Mouse (Mus musculus) heart, postnatal 0 days (tissue): ENCODE measurements around the gene Mme. TPM values are rescaled to one million over a fixed set of nuclear protein-coding genes. Genes with fewer than 3 reads are reported as not detected.
A peak's percentile ranks its signal among the peaks of the same experiment; 100 is the strongest.

Experiments used
- ATAC-seq: fragments of 200-750 bp; cut with Nextera tagmentation; 2 replicates; pipeline ENCODE4 v1.8.0; 2017; ENCODE audit warnings: low read depth, moderate number of reproducible peaks, moderate library complexity; ENCODE audit not compliant: insufficient read depth
- DNase-seq: peaks from one replicate; pipeline ENCODE4 v3.0.0-alpha.2; 2016; ENCODE audit warnings: low spot score
- H3K27ac ChIP-seq: fragments of 300-500 bp; sonication (generic); 2 replicates; pipeline ENCODE4 v1.5.1; 2014; ENCODE audit warnings: low read depth, mild to moderate bottlenecking
- H3K27me3 ChIP-seq: fragments of 300-500 bp; sonication (generic); 2 replicates; pipeline ENCODE4 v1.6.1; 2014; ENCODE audit warnings: low read length, mixed read lengths; ENCODE audit not compliant: control insufficient read depth, insufficient read depth
- H3K36me3 ChIP-seq: fragments of 300-500 bp; sonication (generic); replicated peaks from 2 replicates; pipeline ENCODE4 v1.6.1; 2014; ENCODE audit warnings: low read length, mixed read lengths; ENCODE audit not compliant: control insufficient read depth, insufficient read depth
- H3K4me1 ChIP-seq: fragments of 300-500 bp; sonication (generic); 2 replicates; pipeline ENCODE4 v1.6.1; 2014; ENCODE audit warnings: antibody characterized with exemption; ENCODE audit not compliant: control insufficient read depth, insufficient read depth
- H3K4me2 ChIP-seq: fragments of 300-500 bp; sonication (generic); 2 replicates; pipeline ENCODE4 v1.6.1; 2014; ENCODE audit warnings: low read depth, mild to moderate bottlenecking, low read length, moderate library complexity
- H3K4me3 ChIP-seq: fragments of 300-500 bp; sonication (generic); 2 replicates; pipeline ENCODE4 v1.5.1; 2014; ENCODE audit warnings: low read depth, low read length
- H3K9ac ChIP-seq: fragments of 300-500 bp; sonication (generic); replicated peaks from 2 replicates; pipeline ENCODE4 v1.6.1; 2014; ENCODE audit warnings: low read depth, low read length, mixed read lengths
- H3K9me3 ChIP-seq: fragments of 300-500 bp; sonication (generic); replicated peaks from 2 replicates; pipeline ENCODE4 v1.6.1; 2016; ENCODE audit warnings: low read length; ENCODE audit not compliant: control insufficient read depth
- CTCF ChIP-seq: IDR thresholded peaks from 2 replicates; pipeline ENCODE4 v1.5.1; 2016; ENCODE audit warnings: antibody characterized with exemption, control low read depth, low read depth
- EP300 ChIP-seq: IDR thresholded peaks from 2 replicates; pipeline ENCODE4 v1.6.1; 2016; ENCODE audit warnings: antibody characterized with exemption, low read depth
- WGBS: fragments of 180-500 bp; shearing (Covaris S2); extraction: QIAGEN DNeasy Blood & Tissue Kit; methylation state at CpG from one replicate; pipeline ENCODE4 v1.1.7; 2014; 5-methylcytosine and 5-hydroxymethylcytosine counted together
- polyA plus RNA-seq: library from polyadenylated mRNA; unstranded; fragments of >200 nt; fragmentation: Nextera tagmentation; extraction: Ambion mirVana; gene quantifications from 2 replicates; pipeline ENCODE4 v1.2.1, GENCODE M21; 2015
- total RNA-seq: library from RNA; depleted of rRNA; stranded (reverse); fragments of >200 nt; gene quantifications from 2 replicates; pipeline ENCODE4 v1.2.3, GENCODE M21; 2014; ENCODE audit warnings: low replicate concordance

The Mme gene
- total and polyA plus RNA-seq, 2 experiments from 2014 or later, result 0.94 to 4.5 TPM

- Histone ChIP-seq H3K9ac (peak overlapping the region; percentile 50; the same call in 1 of the 2 replicates), H3K4me2 (peak overlapping the region; percentile 99), H3K27ac (no peak overlapping the region), H3K36me3 (no peaks in the 10 kb centered on the region), H3K4me1 (no peaks in the 10 kb centered on the region), H3K4me3 (peak overlapping the region; percentile 72), H3K9me3 (no peaks in the 10 kb centered on the region), H3K27me3 (0 out of 2 replicates have a peak, but pooled peaks cover 6% of the 10 kb centered on the region)
- no peak for DNase-seq
- TF ChIP-seq CTCF (no peak), EP300 (no peak)
- WGBS, result 7% methylated on average over 12 of the region's 12 CpGs
- ATAC-seq, result no peak; the same call in 1 of the 2 replicates
These were observed 55.1 kb downstream of the Mme start for GRCm38 (mm10) chr3:63296411-63296810.

- Histone ChIP-seq H3K36me3 (no peaks in the 10 kb centered on the region), H3K4me2 (no peak overlapping the region), H3K4me3 (no peak overlapping the region), H3K9ac (no peak overlapping the region), H3K27ac (no peak overlapping the region), H3K9me3 (no peaks in the 10 kb centered on the region), H3K27me3 (0 out of 2 replicates have a peak, but pooled peaks cover 6% of the 10 kb centered on the region), H3K4me1 (no peaks in the 10 kb centered on the region)
- ATAC-seq (no peak; the same call in 1 of the 2 replicates), DNase-seq (peak; percentile 81)
- TF ChIP-seq CTCF (peak; percentile 73), EP300 (no peak)
- 7% methylated on average over 6 of the region's 6 CpGs for WGBS
These were observed 56.5 kb downstream of the Mme start for GRCm38 (mm10) chr3:63297787-63298186.

- WGBS, result 82% methylated on average over 7 of the region's 7 CpGs
These were observed 73.9 kb downstream of the Mme start for GRCm38 (mm10) chr3:63315211-63315760.

GRCm38 (mm10) chr3:63317496-63317895 lies 76.2 kb downstream of the Mme start:
- Histone ChIP-seq H3K9me3 (no peaks in the 10 kb centered on the region), H3K4me2 (no peak overlapping the region), H3K27me3 (no peaks in the 10 kb centered on the region), H3K4me3 (no peak overlapping the region), H3K4me1 (no peaks in the 10 kb centered on the region), H3K9ac (no peak overlapping the region), H3K36me3 (no peaks in the 10 kb centered on the region), H3K27ac (no peak overlapping the region)
- no peak for DNase-seq
- WGBS, result 71% methylated on average over 3 of the region's 3 CpGs
- TF ChIP-seq EP300, result no peak
- TF ChIP-seq CTCF, result no peak
- ATAC-seq, result no peak

More at GRCm38 (mm10) chr3:63315211-63315760, 73.9 kb downstream of the Mme start:
- no peak overlapping the region for H3K4me2 ChIP-seq
- DNase-seq (no peak), ATAC-seq (no peak)
- no peak for TF ChIP-seq EP300
- TF ChIP-seq CTCF, result no peak
- H3K27me3 ChIP-seq, result no peaks in the 10 kb centered on the region
- H3K27ac ChIP-seq, result no peak overlapping the region
- H3K36me3 ChIP-seq, result no peaks in the 10 kb centered on the region
- no peak overlapping the region for H3K4me3 ChIP-seq
- no peaks in the 10 kb centered on the region for H3K9me3 ChIP-seq
- H3K4me1 ChIP-seq, result no peaks in the 10 kb centered on the region
- no peak overlapping the region for H3K9ac ChIP-seq

- no peak overlapping the region for H3K9ac ChIP-seq
- no peaks in the 10 kb centered on the region for H3K36me3 ChIP-seq
- no peaks in the 10 kb centered on the region for H3K9me3 ChIP-seq
- no peaks in the 10 kb centered on the region for H3K27me3 ChIP-seq
- H3K4me2 ChIP-seq, result no peak overlapping the region
- DNase-seq (no peak), ATAC-seq (no peak)
- WGBS, result 83% methylated on average over 2 of the region's 2 CpGs
- H3K4me1 ChIP-seq, result no peaks in the 10 kb centered on the region
- no peak overlapping the region for H3K27ac ChIP-seq
- TF ChIP-seq CTCF, result no peak
- no peak for TF ChIP-seq EP300
- H3K4me3 ChIP-seq, result no peak overlapping the region
These were observed 84.3 kb downstream of the Mme start for GRCm38 (mm10) chr3:63325615-63326014.

- no peaks in the 10 kb centered on the region for H3K36me3 ChIP-seq
- TF ChIP-seq EP300, result no peak
- TF ChIP-seq CTCF, result no peak
- H3K27me3 ChIP-seq, result no peaks in the 10 kb centered on the region
- no peaks in the 10 kb centered on the region for H3K9me3 ChIP-seq
- DNase-seq, result no peak
- H3K9ac ChIP-seq, result no peak overlapping the region
- H3K27ac ChIP-seq, result no peak overlapping the region
- no peak overlapping the region for H3K4me2 ChIP-seq
- 72% methylated on average over 2 of the region's 2 CpGs for WGBS
- H3K4me3 ChIP-seq, result no peak overlapping the region
- no peaks in the 10 kb centered on the region for H3K4me1 ChIP-seq
- ATAC-seq, result no peak
These were observed 98.8 kb downstream of the Mme start for GRCm38 (mm10) chr3:63340110-63340509.
